Mouse (Mus musculus) cerebellum, adult 2 months (tissue): ENCODE results near the gene Parp3.

ENCODE experiments used
- CTCF ChIP-seq: fragments of 200-500 bp; IDR thresholded peaks from 2 replicates; pipeline ENCODE4 v1.5.1; 2011; ENCODE audit warnings: low read depth, mild to moderate bottlenecking, control low read depth, low read length, moderate library complexity, borderline replicate concordance; ENCODE audit not compliant: insufficient read depth
- POLR2A ChIP-seq: fragments of 200-500 bp; IDR thresholded peaks from 2 replicates; pipeline ENCODE4 v1.6.1; 2011; ENCODE audit warnings: low read length, control low read depth, borderline replicate concordance; ENCODE audit not compliant: insufficient read depth

- TF ChIP-seq CTCF (no peak), POLR2A (no peak)
Measured at GRCm38 (mm10) chr9:106469317-106469716, 7.4 kb downstream of the Parp3 start.
